ENCODE assay signal across 30 mouse cellular contexts in the genomic region with DNA sequence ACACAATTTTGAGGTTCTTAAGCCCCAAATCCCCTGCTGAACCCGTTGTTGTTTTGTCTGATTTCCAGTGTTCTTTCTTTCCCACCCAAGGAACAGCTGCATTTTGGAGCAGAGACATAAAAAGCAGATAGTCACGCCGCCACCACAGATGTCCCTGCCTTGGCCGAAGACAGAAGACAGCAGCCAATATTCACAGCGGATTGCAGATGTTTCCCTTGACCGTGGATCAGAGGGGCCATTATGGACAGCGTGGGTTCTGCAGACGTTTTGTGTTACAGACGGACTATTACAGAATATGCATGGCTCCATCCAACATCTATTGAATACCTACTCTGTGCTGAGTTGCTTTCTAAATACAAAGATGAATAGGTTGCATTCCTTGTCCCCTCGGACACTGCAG. TPM values are rescaled to one million over a fixed set of nuclear protein-coding genes. Genes with fewer than 3 reads are reported as not detected.
DNase-seq lines count a peak whose midpoint lies in the region; ATAC-seq and TF ChIP-seq lines count a peak whose summit lies in the region.
"Had no signal": no experiment of that assay in that cellular context is flagged by ENCODE, and none has a peak within 500 bp of the region (broad histone marks: within the 10 kb centered on the region; RNA-seq: fewer than 3 reads in every experiment).

No protein-coding gene starts in this region.

- no peak for DNase-seq in gastrocnemius, adult 2 months
- DNase-seq in gastrocnemius, adult 8-10 months (ENCODE audit: low spot score in 2 of 2): no peak
- DNase-seq in limb, embryonic 14.5 days (ENCODE audit: low spot score): no peak
- DNase-seq in limb, embryonic 10.5 days (ENCODE audit: low spot score): no peak
- DNase-seq in gastrocnemius, postnatal 4 days (ENCODE audit: low spot score in 2 of 2): peak; percentile 21 to 25
- DNase-seq: adrenal gland, postnatal 25 days; cerebellum, adult 18-20 months; cerebellum, postnatal 25 days; embryo, embryonic 11 days; kidney, adult 11 months; lung, postnatal 14 days; right cerebral cortex, postnatal 25 days; thymus, adult 2 months had no signal

- H3K4me1 ChIP-seq in hindbrain, embryonic 16.5 days (ENCODE audit: control insufficient read depth, insufficient read depth, low read depth, low read length): no peaks in the 10 kb centered on the region
- 0 out of 2 replicates have a peak, but pooled peaks cover 2% of the 10 kb centered on the region for H3K4me1 ChIP-seq in hindbrain, embryonic 12.5 days
- H3K4me1 ChIP-seq in limb, embryonic 14.5 days (ENCODE audit: control insufficient read depth, insufficient read depth, low read length): no peaks in the 10 kb centered on the region
- H3K4me1 ChIP-seq in limb, embryonic 10.5 days: peaks cover 4% of the 10 kb centered on the region; the same call in 1 of the 2 replicates
- H3K4me1 ChIP-seq: limb, embryonic 15.5 days; liver, embryonic 15.5 days; megakaryocyte, embryonic 14.5 days; midbrain, embryonic 15.5 days; stomach, embryonic 15.5 days had no signal

- no peaks in the 10 kb centered on the region for H3K27me3 ChIP-seq in hindbrain, embryonic 16.5 days (replicated peaks; ENCODE audit: control insufficient read depth, insufficient read depth, low read length)
- no peaks in the 10 kb centered on the region for H3K27me3 ChIP-seq in hindbrain, embryonic 12.5 days
- no peaks in the 10 kb centered on the region for H3K27me3 ChIP-seq in limb, embryonic 14.5 days (ENCODE audit: control insufficient read depth, insufficient read depth, low read length)
- no peaks in the 10 kb centered on the region for H3K27me3 ChIP-seq in limb, embryonic 10.5 days (ENCODE audit: low read depth, poor library complexity, severe bottlenecking)
- H3K27me3 ChIP-seq: CH12.LX; limb, embryonic 15.5 days; liver, embryonic 15.5 days; megakaryocyte, embryonic 14.5 days; midbrain, embryonic 15.5 days; stomach, embryonic 15.5 days had no signal

- H3K9me3 ChIP-seq in hindbrain, embryonic 16.5 days (ENCODE audit: control insufficient read depth, low read length): no peaks in the 10 kb centered on the region
- H3K9me3 ChIP-seq in hindbrain, embryonic 12.5 days (replicated peaks): no peaks in the 10 kb centered on the region
- H3K9me3 ChIP-seq in limb, embryonic 14.5 days (ENCODE audit: control insufficient read depth, low read length): no peaks in the 10 kb centered on the region
- H3K9me3 ChIP-seq in limb, embryonic 10.5 days (replicated peaks): no peaks in the 10 kb centered on the region
- H3K9me3 ChIP-seq: limb, embryonic 15.5 days; liver, embryonic 15.5 days; midbrain, embryonic 15.5 days; stomach, embryonic 15.5 days had no signal

- peak overlapping the region; percentile 24 for H3K4me3 ChIP-seq in gastrocnemius, adult 2 months
- no peak overlapping the region for H3K4me3 ChIP-seq in hindbrain, embryonic 16.5 days (ENCODE audit: low read length)
- no peak overlapping the region for H3K4me3 ChIP-seq in hindbrain, embryonic 12.5 days
- H3K4me3 ChIP-seq in limb, embryonic 14.5 days (replicated peaks; ENCODE audit: low read length): no peak overlapping the region
- H3K4me3 ChIP-seq in limb, embryonic 10.5 days: no peak overlapping the region
- H3K4me3 ChIP-seq: limb, embryonic 15.5 days; liver, embryonic 15.5 days; megakaryocyte, embryonic 14.5 days; midbrain, embryonic 15.5 days; stomach, embryonic 15.5 days had no signal

- intact Hi-C loops in gastrocnemius, adult 2 months (cut with DNase I): no loop called here

- 76% methylated on average over 10 of the region's 10 CpGs for WGBS in hindbrain, embryonic 16.5 days
- 85% methylated on average over 10 of the region's 10 CpGs for WGBS in hindbrain, embryonic 12.5 days
- 73% methylated on average over 10 of the region's 10 CpGs for WGBS in limb, embryonic 14.5 days
- WGBS in limb, embryonic 10.5 days: 92% methylated on average over 10 of the region's 10 CpGs

- H3K36me3 ChIP-seq in hindbrain, embryonic 16.5 days (ENCODE audit: control insufficient read depth, insufficient read depth, low read length): no peaks in the 10 kb centered on the region
- no peaks in the 10 kb centered on the region for H3K36me3 ChIP-seq in hindbrain, embryonic 12.5 days
- no peaks in the 10 kb centered on the region for H3K36me3 ChIP-seq in limb, embryonic 14.5 days (ENCODE audit: control insufficient read depth, insufficient read depth, low read length)
- H3K36me3 ChIP-seq in limb, embryonic 10.5 days: no peaks in the 10 kb centered on the region
- H3K36me3 ChIP-seq: limb, embryonic 15.5 days; liver, embryonic 15.5 days; midbrain, embryonic 15.5 days; stomach, embryonic 15.5 days had no signal

- no peak for TF ChIP-seq CTCF in gastrocnemius, adult 2 months (IDR thresholded peaks at IDR 0.05)

- ATAC-seq in hindbrain, embryonic 16.5 days: 0 out of 2 replicates have a peak, but pooled peaks have one; percentile 52
- no peak for ATAC-seq in hindbrain, embryonic 12.5 days (ENCODE audit: low FRiP score)
- 0 out of 2 replicates have a peak, but pooled peaks have one; percentile 19 for ATAC-seq in limb, embryonic 14.5 days (ENCODE audit: low FRiP score, low read depth)
- ATAC-seq: forebrain, embryonic 16.5 days; midbrain, embryonic 15.5 days had no signal

- TF ChIP-seq POLR2A in limb, embryonic 14.5 days (IDR thresholded peaks at IDR 0.05; ENCODE audit: borderline replicate concordance, extremely low read depth, insufficient read depth, insufficient read length): no peak

- no peak overlapping the region for H3K27ac ChIP-seq in gastrocnemius, adult 2 months
- H3K27ac ChIP-seq in hindbrain, embryonic 16.5 days (ENCODE audit: low read depth, low read length): no peak overlapping the region
- H3K27ac ChIP-seq in hindbrain, embryonic 12.5 days: no peak overlapping the region
- H3K27ac ChIP-seq in limb, embryonic 14.5 days (replicated peaks; ENCODE audit: low read depth, low read length): no peak overlapping the region
- no peak overlapping the region for H3K27ac ChIP-seq in limb, embryonic 10.5 days
- H3K27ac ChIP-seq: kidney, postnatal 0 days; limb, embryonic 15.5 days; liver, embryonic 15.5 days; midbrain, embryonic 15.5 days; stomach, embryonic 15.5 days had no signal

- no peak overlapping the region for H3K4me2 ChIP-seq in hindbrain, embryonic 16.5 days (ENCODE audit: low read length)
- no peak overlapping the region for H3K4me2 ChIP-seq in hindbrain, embryonic 12.5 days (replicated peaks)
- no peak overlapping the region for H3K4me2 ChIP-seq in limb, embryonic 14.5 days (replicated peaks; ENCODE audit: low read depth, low read length, severe bottlenecking)
- H3K4me2 ChIP-seq: limb, embryonic 15.5 days; liver, embryonic 15.5 days; midbrain, embryonic 15.5 days; stomach, embryonic 15.5 days had no signal

- no peak overlapping the region for H3K9ac ChIP-seq in hindbrain, embryonic 16.5 days (ENCODE audit: low read depth, low read length)
- no peak overlapping the region for H3K9ac ChIP-seq in hindbrain, embryonic 12.5 days
- no peak overlapping the region for H3K9ac ChIP-seq in limb, embryonic 14.5 days (ENCODE audit: low read depth, low read length, severe bottlenecking)
- H3K9ac ChIP-seq: limb, embryonic 15.5 days; liver, embryonic 15.5 days; midbrain, embryonic 15.5 days; stomach, embryonic 15.5 days had no signal

RNA-seq across cellular contexts. Expression of gene Bmp4, which starts 18.5 kb away (rescaled TPM):
- 1 to 10 TPM; 5.0 to 5.4 TPM for total RNA-seq in gastrocnemius, adult 2 months (2021)
- 10 to 100 TPM in 1 of 4 experiments, 1 to 10 TPM in 3; 2.9 to 10.7 (median 5.5) TPM for total RNA-seq in gastrocnemius, adult 8-10 months (2022)
- polyA plus RNA-seq in hindbrain, embryonic 16.5 days (2015; fragmentation: Nextera tagmentation; extraction: Ambion mirVana): 5.4 and 7.5 TPM in 2 replicates
- 16.6 and 25.0 TPM in 2 replicates for polyA plus RNA-seq in hindbrain, embryonic 12.5 days (2016; fragmentation: Nextera tagmentation; extraction: Ambion mirVana)
- polyA plus RNA-seq in limb, embryonic 14.5 days (2012; rRNA removed): 53.4 and 70.0 TPM in 2 replicates
- 20.3 and 23.3 TPM in 2 replicates for polyA plus RNA-seq in limb, embryonic 14.5 days (2014; fragmentation: Nextera tagmentation; extraction: Ambion mirVana)
- 73.3 and 87.4 TPM in 2 replicates for polyA plus RNA-seq in limb, embryonic 10.5 days (2016; fragmentation: Nextera tagmentation; extraction: Ambion mirVana)
- total RNA-seq in gastrocnemius, postnatal 4 days (2021): 10 to 100 TPM; 19.5 to 34.7 TPM
- total RNA-seq: CH12.LX; granulocyte monocyte progenitor cell, adult 5-6 weeks; MEL; neutrophil, adult 5-6 weeks had no signal

RNA-seq across cellular contexts. Expression of gene Gm15217, which starts 29.8 kb away (rescaled TPM):
- not detected for total RNA-seq in gastrocnemius, adult 2 months (2021)
- not detected for total RNA-seq in gastrocnemius, adult 8-10 months (2022)
- polyA plus RNA-seq in hindbrain, embryonic 16.5 days (2015; fragmentation: Nextera tagmentation; extraction: Ambion mirVana): not detected in 2 replicates
- polyA plus RNA-seq in hindbrain, embryonic 12.5 days (2016; fragmentation: Nextera tagmentation; extraction: Ambion mirVana): not detected in 2 replicates
- polyA plus RNA-seq in limb, embryonic 14.5 days (2012; rRNA removed): not detected in 2 replicates
- not detected in 2 replicates for polyA plus RNA-seq in limb, embryonic 14.5 days (2014; fragmentation: Nextera tagmentation; extraction: Ambion mirVana)
- 0.31 and 0.35 TPM in 2 replicates for polyA plus RNA-seq in limb, embryonic 10.5 days (2016; fragmentation: Nextera tagmentation; extraction: Ambion mirVana)
- total RNA-seq in gastrocnemius, postnatal 4 days (2021): not detected
- total RNA-seq: adrenal gland, postnatal 25 days; CH12.LX; granulocyte monocyte progenitor cell, adult 5-6 weeks; layer of hippocampus, adult 8-10 months; left cerebral cortex, adult 8-10 months; MEL; neutrophil, adult 5-6 weeks had no signal
- polyA plus RNA-seq: embryonic facial prominence, embryonic 14.5 days; forebrain, embryonic 16.5 days; heart, postnatal 0 days; liver, embryonic 15.5 days; midbrain, embryonic 15.5 days; thymus, adult 2 months had no signal

Comparison
In these comparisons a context has a peak if more than half of its experiments do, and no peak if none do; other contexts are left out.
1. DNase-seq: peak in gastrocnemius, postnatal 4 days (2 of 2); none in gastrocnemius, adult 2 months (single experiment), gastrocnemius, adult 8-10 months (0 of 2), limb, embryonic 14.5 days (single experiment) and limb, embryonic 10.5 days (single experiment).